Mouse (Mus musculus) brain, adult 2 months (tissue): Measurements from ENCODE around the gene Skp2.

Source experiments
- DNase-seq: peaks from one replicate; pipeline ENCODE4 v3.0.0; 2011; ENCODE audit warnings: low read depth, low spot score

Gene Skp2

GRCm38 (mm10) chr15:9075608-9076200 lies 79.5 kb downstream of the Skp2 start:
- DNase-seq = no peak

DNA sequence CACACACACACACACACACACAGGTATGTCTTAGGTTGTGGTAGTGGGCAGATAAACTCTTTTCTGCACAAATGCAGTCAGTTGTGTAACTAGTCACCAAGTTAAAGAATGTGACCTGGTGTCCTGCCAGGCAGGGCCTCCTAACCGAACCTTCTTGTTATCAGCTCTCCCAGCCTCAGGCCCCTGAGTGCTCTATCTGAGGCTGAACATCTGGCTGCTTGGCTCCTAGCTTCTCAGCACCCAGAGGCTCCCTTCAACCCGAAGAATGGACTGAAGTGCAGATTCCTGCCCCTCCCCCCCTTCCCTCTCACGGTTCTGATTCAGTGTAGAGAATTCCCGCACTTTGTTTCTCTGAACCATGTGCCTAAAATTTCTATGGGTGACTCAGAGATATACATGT lies 80.6 kb downstream of the Skp2 start:
- no peak for DNase-seq

- no peak for DNase-seq
Observed at GRCm38 (mm10) chr15:9074139-9074538, 81.1 kb downstream of the Skp2 start.

GRCm38 (mm10) chr15:9073684-9074083 lies 81.5 kb downstream of the Skp2 start:
- no peak for DNase-seq

DNA sequence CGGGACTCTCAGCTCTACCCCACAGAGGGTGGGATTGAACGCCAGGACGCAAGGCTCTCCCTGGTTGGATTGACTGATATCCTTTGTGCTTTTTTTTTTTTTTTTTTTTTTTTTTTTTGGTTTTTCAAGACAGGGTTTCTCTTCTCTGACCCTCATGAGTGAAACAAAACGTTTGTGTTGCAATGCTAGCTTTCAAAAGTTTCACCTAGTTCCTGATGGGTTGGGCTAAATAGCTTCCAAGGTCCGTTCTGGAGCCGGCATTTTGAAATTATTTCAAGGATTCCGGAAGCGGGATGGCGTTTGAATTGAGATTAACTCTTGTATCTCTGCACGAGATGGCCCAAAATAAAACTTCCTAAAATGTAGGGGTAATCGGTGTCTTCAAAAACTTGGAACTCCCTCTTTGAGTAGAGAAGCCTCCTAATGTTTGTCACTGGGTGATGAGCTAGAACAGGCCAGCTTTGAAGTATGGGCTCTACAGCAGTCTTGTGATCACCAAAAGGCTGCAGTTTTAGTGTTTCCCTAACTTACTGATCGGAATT lies 82.1 kb downstream of the Skp2 start:
- DNase-seq = no peak

DNA sequence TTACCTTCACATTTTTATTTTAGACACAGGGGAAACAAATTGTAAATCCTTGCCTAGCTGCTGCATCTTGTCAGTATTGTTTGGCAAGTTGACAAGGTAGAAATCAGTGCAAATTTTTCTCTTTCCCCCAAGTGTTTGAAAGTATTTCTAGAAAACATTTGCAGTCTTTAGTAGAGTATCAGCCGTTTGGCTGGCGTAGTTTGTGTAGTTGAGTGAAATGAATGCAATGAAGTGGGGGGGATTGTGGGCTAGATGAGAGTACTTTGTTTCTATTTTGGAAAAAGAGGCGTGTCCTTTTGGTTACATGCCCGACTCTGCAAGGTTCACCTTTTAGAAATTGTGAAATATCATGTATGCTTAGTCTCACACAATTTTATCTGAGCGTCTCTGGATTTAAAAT lies 82.6 kb downstream of the Skp2 start:
- no peak for DNase-seq

- peak; percentile 50 for DNase-seq
Observed at GRCm38 (mm10) chr15:9071556-9072544, 83.4 kb downstream of the Skp2 start.

DNA sequence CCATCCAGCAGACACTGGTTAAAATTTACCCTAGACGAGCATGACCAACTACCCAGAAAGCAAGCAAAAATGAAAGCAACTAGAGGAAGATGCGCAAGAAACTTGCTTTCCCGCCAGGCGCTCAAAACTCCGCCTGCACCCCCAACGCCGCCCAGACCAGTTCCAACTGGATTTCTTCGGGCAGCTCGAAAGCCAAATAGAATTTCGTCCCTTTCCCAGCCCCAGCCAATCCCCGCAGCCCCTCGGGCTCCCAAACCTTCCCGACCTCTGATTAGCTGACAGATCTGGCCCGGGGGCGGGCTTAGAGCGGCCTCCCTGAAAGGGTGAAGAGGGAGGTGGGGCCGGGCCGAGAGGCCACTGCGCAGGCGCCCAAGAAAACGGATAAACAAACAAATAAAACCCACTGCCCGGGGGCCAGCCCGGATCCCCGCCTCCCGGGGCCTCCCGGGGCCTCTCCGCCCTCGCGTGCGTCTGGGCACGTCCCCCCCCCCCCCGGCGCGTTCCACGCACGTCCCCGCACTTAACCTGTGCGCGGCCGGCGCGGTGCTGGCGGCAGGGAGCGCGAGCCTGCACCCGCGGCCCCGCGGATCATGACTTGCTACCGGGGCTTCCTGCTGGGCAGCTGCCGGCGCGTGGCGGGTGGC lies 84.2 kb downstream of the Skp2 start, which contains the start of gene Nadk2:
Gene Nadk2 (plus strand): TSS at position 349 of the 644 bp plus-strand sequence.
- peak; percentile 99 for DNase-seq

- DNase-seq = no peak
Observed at GRCm38 (mm10) chr15:9070353-9070752, 84.9 kb downstream of the Skp2 start.

GRCm38 (mm10) chr15:9068881-9069280 lies 86.3 kb downstream of the Skp2 start:
- DNase-seq = no peak
